Mouse (Mus musculus) forebrain, postnatal 0 days (tissue): ENCODE measurements at regions not wholly inside any gene's neighbourhood (a gene's known extent, or its start where the extent isn't known, plus 50 kb on each side); places are given as distances from the start of the nearest gene placed in this dataset.

Experiments
- ATAC-seq: fragments of 200-750 bp; cut with Nextera tagmentation; 2 replicates; pipeline ENCODE4 v1.8.0; 2017; ENCODE audit warnings: mild to moderate bottlenecking, moderate library complexity
- DNase-seq: peaks from one replicate; pipeline ENCODE4 v3.0.0-alpha.2; 2015
- H3K27ac ChIP-seq: fragments of 300-500 bp; sonication (generic); 2 replicates; pipeline ENCODE4 v1.5.1; 2014; ENCODE audit warnings: low read depth, mild to moderate bottlenecking, antibody characterized with exemption, low read length, moderate library complexity, mixed read lengths
- H3K27me3 ChIP-seq: fragments of 300-500 bp; sonication (generic); 2 replicates; pipeline ENCODE4 v1.6.1; 2014; ENCODE audit warnings: mild to moderate bottlenecking, low read length, mixed read lengths; ENCODE audit not compliant: insufficient read depth
- H3K36me3 ChIP-seq: fragments of 300-500 bp; sonication (generic); 2 replicates; pipeline ENCODE4 v1.6.1; 2014; ENCODE audit warnings: mild to moderate bottlenecking, moderate library complexity; ENCODE audit not compliant: insufficient read depth
- H3K4me1 ChIP-seq: fragments of 300-500 bp; sonication (generic); 2 replicates; pipeline ENCODE4 v1.6.1; 2014; ENCODE audit warnings: antibody characterized with exemption; ENCODE audit not compliant: insufficient read depth
- H3K4me2 ChIP-seq: fragments of 300-500 bp; sonication (generic); 2 replicates; pipeline ENCODE4 v1.6.1; 2014; ENCODE audit warnings: low read depth, mild to moderate bottlenecking, moderate library complexity
- H3K4me3 ChIP-seq: fragments of 300-500 bp; sonication (generic); 2 replicates; pipeline ENCODE4 v1.5.1; 2014; ENCODE audit warnings: low read depth, low read length, mixed read lengths
- H3K9ac ChIP-seq: fragments of 300-500 bp; sonication (generic); 2 replicates; pipeline ENCODE4 v1.6.1; 2014; ENCODE audit warnings: mild to moderate bottlenecking
- H3K9me3 ChIP-seq: fragments of 300-500 bp; sonication (generic); 2 replicates; pipeline ENCODE4 v1.6.1; 2016; ENCODE audit warnings: low read length
- CTCF ChIP-seq: sonication (generic); IDR thresholded peaks from 2 replicates; pipeline ENCODE4 v1.5.1; 2016; ENCODE audit warnings: antibody characterized with exemption, control low read depth, low read depth
- WGBS: fragments of 180-500 bp; shearing (Covaris S2); extraction: QIAGEN DNeasy Blood & Tissue Kit; methylation state at CpG from one replicate; pipeline ENCODE4 v1.1.7; 2014; 5-methylcytosine and 5-hydroxymethylcytosine counted together

GRCm38 (mm10) chr10:19078047-19078446 lies 62.6 kb upstream of the Tnfaip3 start:
- no peaks in the 10 kb centered on the region for H3K4me1 ChIP-seq
- no peak for TF ChIP-seq CTCF
- H3K27me3 ChIP-seq = no peaks in the 10 kb centered on the region
- no peaks in the 10 kb centered on the region for H3K9me3 ChIP-seq
- H3K9ac ChIP-seq = no peak overlapping the region
- H3K27ac ChIP-seq = no peak overlapping the region
- DNase-seq (no peak), ATAC-seq (no peak)
- 87% methylated on average over 4 of the region's 4 CpGs for WGBS
- H3K4me3 ChIP-seq = no peak overlapping the region
- no peaks in the 10 kb centered on the region for H3K36me3 ChIP-seq
- no peak overlapping the region for H3K4me2 ChIP-seq

GRCm38 (mm10) chr10:19068377-19068776 lies 52.9 kb upstream of the Tnfaip3 start:
- DNase-seq = no peak
- no peak overlapping the region for H3K9ac ChIP-seq

DNA sequence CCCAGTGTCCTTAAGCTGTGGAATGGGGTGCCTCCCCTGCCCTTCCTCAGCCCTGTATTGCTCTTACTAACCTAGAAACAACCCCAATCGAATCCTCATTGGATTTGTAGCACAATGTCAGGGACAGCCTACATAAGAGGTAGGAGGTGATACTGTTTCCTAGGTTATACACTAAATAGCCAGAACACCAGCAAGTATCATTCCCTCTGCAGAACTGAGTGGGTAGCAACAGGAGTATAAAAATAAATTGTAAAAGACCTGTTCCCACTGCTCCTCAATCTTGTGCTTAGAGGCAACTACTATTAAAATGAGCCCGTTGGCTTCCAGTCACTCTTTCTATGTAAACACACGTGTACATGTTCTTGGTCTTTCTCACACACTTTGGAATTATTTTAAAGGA lies 52.2 kb upstream of the Tnfaip3 start:
- H3K4me3 ChIP-seq = no peak overlapping the region
- no peak overlapping the region for H3K4me2 ChIP-seq
- DNase-seq (no peak), ATAC-seq (no peak)
- H3K27ac ChIP-seq = no peak overlapping the region
- H3K27me3 ChIP-seq = no peaks in the 10 kb centered on the region
- no peak overlapping the region for H3K9ac ChIP-seq
- 85% methylated on average over 3 of the region's 3 CpGs for WGBS
- TF ChIP-seq CTCF = no peak
- no peaks in the 10 kb centered on the region for H3K36me3 ChIP-seq
- H3K9me3 ChIP-seq = no peaks in the 10 kb centered on the region
- H3K4me1 ChIP-seq = no peaks in the 10 kb centered on the region

More at GRCm38 (mm10) chr10:19068377-19068776, 52.9 kb upstream of the Tnfaip3 start:
- Histone ChIP-seq H3K27ac (no peak overlapping the region), H3K4me1 (no peaks in the 10 kb centered on the region), H3K4me2 (no peak overlapping the region), H3K36me3 (no peaks in the 10 kb centered on the region), H3K4me3 (no peak overlapping the region), H3K27me3 (no peaks in the 10 kb centered on the region), H3K9me3 (no peaks in the 10 kb centered on the region)
- ATAC-seq = no peak
- WGBS = 89% methylated on average over 5 of the region's 5 CpGs
- TF ChIP-seq CTCF = no peak

GRCm38 (mm10) chr10:19066821-19067350 lies 51.4 kb upstream of the Tnfaip3 start:
- no peak overlapping the region for H3K4me2 ChIP-seq
- TF ChIP-seq CTCF = no peak
- ATAC-seq = no peak
- H3K27me3 ChIP-seq = no peaks in the 10 kb centered on the region
- no peaks in the 10 kb centered on the region for H3K9me3 ChIP-seq
- no peak overlapping the region for H3K9ac ChIP-seq
- WGBS = 93% methylated on average over 5 of the region's 5 CpGs
- H3K27ac ChIP-seq = no peak overlapping the region
- H3K36me3 ChIP-seq = no peaks in the 10 kb centered on the region
- no peaks in the 10 kb centered on the region for H3K4me1 ChIP-seq
- no peak overlapping the region for H3K4me3 ChIP-seq
- no peak for DNase-seq
